Mouse (Mus musculus) testis, postnatal 14 days (tissue): ENCODE results near the gene Shkbp1.

Experiments used
- DNase-seq: peaks from one replicate; pipeline ENCODE4 v3.0.0; 2021; ENCODE audit warnings: low spot score

The Shkbp1 gene

GRCm38 (mm10) chr7:27333316-27333941 is 22.4 kb downstream of the Shkbp1 start:
- DNase-seq, result no peak

- DNase-seq, result peak; percentile 82
These were observed 23.2 kb downstream of the Shkbp1 start for GRCm38 (mm10) chr7:27332353-27333199.

GRCm38 (mm10) chr7:27331854-27332253 is 24.0 kb downstream of the Shkbp1 start:
- DNase-seq, result no peak

GRCm38 (mm10) chr7:27331541-27331851 is 24.3 kb downstream of the Shkbp1 start:
- peak; percentile 56 for DNase-seq

GRCm38 (mm10) chr7:27330709-27331540 is 24.9 kb downstream of the Shkbp1 start:
- peak; percentile 89 for DNase-seq

- DNase-seq, result no peak
These were observed 25.8 kb downstream of the Shkbp1 start for GRCm38 (mm10) chr7:27329981-27330380.

- peak; percentile 51 for DNase-seq
These were observed 26.4 kb downstream of the Shkbp1 start for GRCm38 (mm10) chr7:27329326-27329947.

GRCm38 (mm10) chr7:27328648-27329047 is 27.2 kb downstream of the Shkbp1 start:
- DNase-seq, result no peak

GRCm38 (mm10) chr7:27328161-27328560 is 27.7 kb downstream of the Shkbp1 start:
- DNase-seq, result no peak

- no peak for DNase-seq
These were observed 28.3 kb downstream of the Shkbp1 start for GRCm38 (mm10) chr7:27327500-27327899.

GRCm38 (mm10) chr7:27326101-27326880 is 29.5 kb downstream of the Shkbp1 start:
- DNase-seq, result peak; percentile 51

- DNase-seq, result peak; percentile 52
These were observed 30.1 kb downstream of the Shkbp1 start for GRCm38 (mm10) chr7:27325697-27326096.

- no peak for DNase-seq
These were observed 30.9 kb downstream of the Shkbp1 start for GRCm38 (mm10) chr7:27324928-27325327.

GRCm38 (mm10) chr7:27324161-27324560 is 31.7 kb downstream of the Shkbp1 start:
- DNase-seq, result no peak

- no peak for DNase-seq
These were observed 32.8 kb downstream of the Shkbp1 start for GRCm38 (mm10) chr7:27323001-27323400.

- no peak for DNase-seq
These were observed 33.5 kb downstream of the Shkbp1 start for GRCm38 (mm10) chr7:27322291-27322690.

GRCm38 (mm10) chr7:27319411-27319810 is 36.4 kb downstream of the Shkbp1 start:
- no peak for DNase-seq

- DNase-seq, result no peak
These were observed 39.9 kb downstream of the Shkbp1 start for GRCm38 (mm10) chr7:27315958-27316357.

- DNase-seq, result no peak
These were observed 41.4 kb downstream of the Shkbp1 start for GRCm38 (mm10) chr7:27314393-27314792.

- no peak for DNase-seq
These were observed 44.1 kb downstream of the Shkbp1 start for GRCm38 (mm10) chr7:27311651-27312284.

GRCm38 (mm10) chr7:27310996-27311535 is 44.8 kb downstream of the Shkbp1 start:
- DNase-seq, result peak; percentile 48
